Mouse (Mus musculus) urinary bladder, adult 2 months (tissue): Measurements from ENCODE around the gene Calr3. TPM values are rescaled to one million over a fixed set of nuclear protein-coding genes. Genes with fewer than 3 reads are reported as not detected.

Source experiments
- DNase-seq: peaks from one replicate; pipeline ENCODE4 v3.0.0; 2022; ENCODE audit warnings: low spot score
- polyA plus RNA-seq: library from polyadenylated mRNA; depleted of rRNA; stranded (reverse); fragments of >200 nt; gene quantifications from 2 replicates; pipeline ENCODE4 v1.2.3, GENCODE M21; 2012

The Calr3 gene
- polyA plus RNA-seq, 1 experiment, result 0.98 TPM

DNA sequence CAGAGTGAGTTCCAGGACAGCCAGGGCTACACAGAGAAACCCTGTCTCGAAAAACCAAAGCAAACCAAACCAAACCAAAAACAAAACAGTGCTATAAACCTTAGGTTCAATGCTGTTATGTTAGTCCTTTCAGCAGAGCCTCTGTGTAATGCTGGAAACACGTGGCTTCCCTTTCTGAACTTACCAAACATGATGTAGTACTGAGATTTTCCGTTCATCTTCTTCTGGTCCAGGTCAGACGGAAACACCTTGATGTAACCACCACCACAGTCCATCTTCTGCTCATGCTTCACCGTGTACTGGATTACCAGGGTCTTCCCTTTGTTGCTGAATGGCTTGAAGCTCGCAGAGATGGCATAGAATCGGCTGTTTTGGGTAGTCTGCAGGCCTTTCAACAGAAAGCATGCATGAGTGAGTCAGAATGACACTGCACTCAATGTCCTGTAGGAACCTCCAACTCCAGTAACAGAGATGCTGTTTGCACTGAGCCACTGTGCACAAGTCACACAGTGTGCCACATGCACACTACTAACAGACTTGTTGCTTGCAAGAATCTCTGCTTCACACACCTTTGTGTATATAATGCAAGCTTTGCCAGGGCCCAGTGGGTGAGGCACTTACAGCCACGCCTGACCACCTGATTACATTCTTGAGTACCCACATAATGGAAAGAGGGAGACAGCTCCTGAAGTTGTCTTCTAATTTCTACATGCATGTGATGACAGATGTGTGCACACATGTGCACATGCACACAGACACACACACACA lies 5.2 kb downstream of the Calr3 start:
- DNase-seq, result no peak

- DNase-seq, result peak; percentile 47
Observed at GRCm38 (mm10) chr8:72434952-72435351, 8.7 kb downstream of the Calr3 start.

DNA sequence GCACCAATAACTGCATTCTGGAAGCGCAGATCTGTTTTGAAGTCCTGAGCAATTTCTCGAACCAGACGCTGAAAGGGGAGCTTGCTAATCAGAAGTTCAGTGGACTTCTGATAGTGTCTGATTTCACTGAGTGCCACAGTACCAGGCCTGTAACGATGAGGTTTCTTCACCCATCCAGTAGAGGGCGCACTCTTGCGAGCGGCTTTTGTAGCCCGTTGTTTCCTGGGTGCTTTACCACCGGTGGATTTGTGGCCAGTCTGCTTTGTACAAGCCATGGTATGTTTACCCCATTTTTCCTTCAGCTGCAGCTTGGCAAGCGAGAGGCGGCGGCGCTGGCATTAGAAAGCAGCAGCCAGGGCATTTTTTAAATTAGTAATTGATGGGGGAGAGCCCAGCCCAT lies 14.0 kb downstream of the Calr3 start:
- DNase-seq, result no peak

GRCm38 (mm10) chr8:72422926-72423325 lies 20.7 kb downstream of the Calr3 start:
- DNase-seq, result no peak

DNA sequence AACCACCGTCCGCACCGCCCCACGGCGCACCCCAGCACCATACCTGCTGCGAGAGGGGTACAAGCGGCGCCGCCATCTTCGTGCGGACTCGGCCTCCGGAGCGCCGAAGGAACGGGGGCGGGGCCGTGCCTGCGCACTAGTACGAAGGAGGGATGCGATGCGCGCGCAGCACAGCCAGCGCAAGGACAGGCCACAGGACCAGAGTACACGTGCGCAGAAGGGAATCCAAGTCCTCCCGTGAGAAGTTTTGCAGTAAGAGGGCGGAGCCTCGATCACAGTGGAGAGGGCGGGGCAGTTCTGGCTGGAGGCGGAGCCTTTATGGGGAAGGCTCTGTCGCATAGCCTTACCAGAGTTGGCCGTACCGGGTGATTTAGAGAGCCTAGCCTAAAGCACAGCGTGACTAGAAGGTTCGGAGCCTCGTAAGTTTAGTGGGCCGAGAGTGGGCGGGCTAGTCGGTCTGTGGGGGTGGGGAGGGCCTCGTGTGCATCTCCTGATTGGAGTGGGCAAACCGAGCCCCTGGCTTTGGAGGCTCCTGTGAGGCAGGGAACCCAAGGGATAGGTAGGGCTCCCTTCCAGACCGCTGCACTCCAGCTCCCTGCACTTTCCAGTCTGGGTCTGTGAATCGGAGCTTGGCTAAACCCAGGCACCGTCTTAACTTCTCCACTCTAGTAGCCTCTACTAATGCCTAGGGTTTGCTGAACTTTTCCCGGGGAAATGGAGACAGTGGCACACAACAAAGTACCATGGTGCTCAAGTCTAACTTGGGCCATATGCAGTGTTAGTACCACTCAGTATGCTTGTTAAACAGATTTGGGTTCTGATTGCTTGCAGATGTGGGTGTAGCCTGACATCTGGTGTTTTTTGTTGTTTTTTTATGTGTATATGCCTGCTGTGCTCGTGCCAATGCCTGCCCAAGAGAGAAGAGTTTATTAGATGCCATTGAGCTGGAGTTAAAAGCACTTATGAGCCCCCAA lies 22.0 kb downstream of the Calr3 start, which contains the start of gene Eps15l1:
Eps15l1 (minus strand) TSS at position 99 of the 974 bp plus-strand sequence.
- peak; percentile 96 for DNase-seq

GRCm38 (mm10) chr8:72420571-72421361 lies 22.9 kb downstream of the Calr3 start:
- peak; percentile 32 for DNase-seq

DNA sequence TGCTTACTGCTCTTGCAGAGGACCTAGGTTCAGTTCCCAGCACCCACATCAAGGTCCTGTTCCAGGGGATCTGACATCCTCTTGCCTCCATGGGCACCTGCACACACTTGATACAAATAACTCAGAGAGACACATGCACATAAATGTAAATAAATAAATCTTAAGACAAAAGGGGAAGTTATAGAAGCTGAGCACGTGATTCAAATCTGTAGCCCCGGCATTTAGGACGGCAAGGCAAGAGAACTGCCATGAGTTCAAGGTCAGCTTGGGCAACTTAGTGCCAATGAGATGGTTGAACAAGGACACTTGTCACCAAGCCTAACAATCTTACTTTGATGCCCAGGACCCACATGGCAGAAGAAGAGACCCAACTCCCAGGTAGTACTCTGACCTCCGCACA lies 25.6 kb downstream of the Calr3 start:
- no peak for DNase-seq

GRCm38 (mm10) chr8:72415252-72415651 lies 28.4 kb downstream of the Calr3 start:
- no peak for DNase-seq

DNA sequence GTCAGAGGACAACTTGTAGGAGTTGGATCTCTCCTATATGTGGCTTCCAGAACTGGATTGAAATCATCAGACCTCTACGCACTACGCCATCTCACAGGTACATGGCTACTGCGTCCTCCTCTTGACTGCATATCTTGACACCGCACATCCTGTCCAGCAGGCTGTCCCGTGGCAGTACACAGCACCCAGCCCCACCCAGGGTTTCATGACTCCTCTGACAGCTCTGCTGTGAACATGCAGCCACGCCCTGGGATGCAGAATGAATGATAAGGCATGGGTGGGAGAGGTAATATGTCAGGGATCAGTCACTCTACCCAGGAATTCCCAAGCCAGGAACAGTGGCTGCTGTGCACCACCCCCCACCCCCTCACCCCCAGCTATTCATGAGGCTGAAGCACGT lies 29.8 kb downstream of the Calr3 start:
- DNase-seq, result no peak

GRCm38 (mm10) chr8:72409443-72409842 lies 34.2 kb downstream of the Calr3 start:
- no peak for DNase-seq

- DNase-seq, result no peak
Observed at GRCm38 (mm10) chr8:72407878-72408277, 35.8 kb downstream of the Calr3 start.

GRCm38 (mm10) chr8:72402981-72403380 lies 40.7 kb downstream of the Calr3 start:
- DNase-seq, result no peak

GRCm38 (mm10) chr8:72401381-72401780 lies 42.3 kb downstream of the Calr3 start:
- DNase-seq, result no peak

DNA sequence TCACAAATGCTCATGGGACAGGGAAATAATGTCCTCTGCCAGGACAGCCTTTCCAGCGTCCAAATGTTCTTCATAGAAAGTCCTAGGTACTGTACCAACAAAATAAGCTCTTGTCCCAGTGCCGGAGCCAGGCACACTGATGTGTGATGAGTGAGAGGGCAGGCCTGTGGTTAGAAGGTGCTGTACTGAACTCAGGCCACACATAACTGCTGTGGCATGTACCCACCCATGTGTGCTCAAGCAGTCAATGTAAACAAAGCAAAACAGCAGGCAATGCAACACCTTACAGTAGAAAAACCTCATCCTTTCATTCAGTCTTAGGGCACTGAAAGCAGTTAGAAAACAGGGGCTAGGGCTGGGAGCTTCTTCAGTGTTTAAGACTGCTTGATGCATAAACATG lies 57.9 kb downstream of the Calr3 start:
- no peak for DNase-seq

DNA sequence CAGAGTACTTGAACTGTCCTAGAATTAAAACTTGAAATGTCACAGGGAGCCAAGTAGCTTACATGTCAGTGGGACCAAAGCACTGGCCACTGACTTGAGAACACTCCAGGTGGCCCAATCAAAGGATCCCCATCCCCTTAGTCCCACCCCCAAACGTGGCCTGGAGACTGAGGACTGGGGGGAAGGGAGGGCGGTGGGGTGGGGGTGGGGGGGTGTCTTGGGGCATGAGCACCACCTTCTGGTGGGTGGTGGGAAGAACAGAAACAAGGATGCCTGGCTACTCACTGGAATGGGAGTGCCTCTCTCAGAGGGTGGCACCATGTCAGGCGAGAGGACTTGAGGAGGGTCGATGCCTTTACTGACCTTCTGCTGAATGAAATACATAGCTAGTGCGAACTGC lies 61.3 kb downstream of the Calr3 start:
- DNase-seq, result no peak

DNA sequence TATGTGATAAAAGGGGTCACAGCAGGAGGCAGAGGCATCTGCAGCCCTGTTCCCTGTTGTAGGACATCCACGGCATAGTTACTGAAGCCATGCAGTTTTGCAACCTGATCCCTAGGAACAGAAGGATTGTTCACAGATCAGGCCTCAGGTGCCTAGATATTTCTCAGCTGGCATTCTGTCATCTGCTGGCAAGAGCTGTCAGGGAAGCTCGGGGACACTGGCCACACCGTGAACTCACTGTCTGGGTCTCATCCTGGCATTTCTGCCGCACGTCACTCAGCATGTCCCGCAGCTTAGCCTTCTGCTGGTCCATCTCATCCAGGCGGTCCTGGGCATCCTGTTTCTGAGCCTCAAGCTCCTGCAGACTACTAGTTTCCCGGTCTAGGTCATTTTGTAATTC lies 63.0 kb downstream of the Calr3 start:
- no peak for DNase-seq

DNA sequence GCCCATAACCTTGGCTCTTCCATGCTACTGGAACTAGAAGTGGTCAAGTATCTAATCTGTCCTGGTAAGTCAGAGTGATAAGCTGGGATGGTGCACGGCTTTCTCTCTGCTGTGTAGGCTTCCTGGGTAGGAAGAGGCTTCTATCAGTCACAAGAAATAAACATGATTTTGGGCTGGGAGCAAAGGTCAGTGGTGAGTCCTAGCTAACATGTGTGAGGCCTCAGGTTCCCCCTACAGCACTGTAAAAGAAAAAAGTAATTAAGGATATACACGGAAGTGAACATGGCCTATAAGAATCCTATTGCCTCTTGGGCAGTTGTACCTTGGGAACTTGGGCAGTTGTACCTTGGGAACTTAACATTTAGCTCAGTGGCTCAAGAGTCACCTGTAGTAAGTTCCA lies 66.8 kb downstream of the Calr3 start:
- DNase-seq, result no peak

GRCm38 (mm10) chr8:72376309-72376708 lies 67.4 kb downstream of the Calr3 start:
- no peak for DNase-seq

DNA sequence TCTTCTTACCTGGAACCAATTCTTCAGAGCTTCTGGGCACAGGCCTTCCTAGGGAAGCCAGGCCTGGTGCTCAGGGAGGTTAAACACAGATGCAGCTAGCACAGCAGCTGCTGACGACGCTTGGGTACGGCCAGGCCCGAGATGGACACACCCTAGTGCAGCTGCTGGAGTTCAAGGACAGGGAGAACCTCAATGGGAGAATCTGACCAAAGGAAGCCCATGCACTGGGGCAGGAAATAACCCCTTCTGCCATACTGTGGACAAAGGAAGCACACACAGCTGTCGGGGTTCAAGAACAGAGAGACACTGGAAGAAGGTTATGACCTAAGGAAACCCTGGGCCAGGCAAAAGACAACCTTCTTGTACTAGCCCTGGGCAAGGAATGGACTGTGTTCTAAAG lies 68.5 kb downstream of the Calr3 start:
- no peak for DNase-seq
